Mouse (Mus musculus): ENCODE measurements around the gene Hamp2.

Gene Hamp2

GRCm38 (mm10) chr7:30956756-30957366 is 32.4 kb upstream of the Hamp2 start, which contains the start of gene Usf2:
TSS of gene Usf2 (minus strand) at chr7:30956803.
- no peak for TF ChIP-seq GATA4 (IDR thresholded peaks at IDR 0.05; ENCODE audit: insufficient replicate concordance, low read length)

GRCm38 (mm10) chr7:30956357-30956751 is 31.9 kb upstream of the Hamp2 start:
- TF ChIP-seq GATA4 (IDR thresholded peaks at IDR 0.05; ENCODE audit: insufficient replicate concordance, low read length), result no peak

GRCm38 (mm10) chr7:30955584-30956356 is 31.3 kb upstream of the Hamp2 start:
- TF ChIP-seq GATA4 (IDR thresholded peaks at IDR 0.05; ENCODE audit: insufficient replicate concordance, low read length), result no peak

- no peak for TF ChIP-seq GATA4 (IDR thresholded peaks at IDR 0.05; ENCODE audit: insufficient replicate concordance, low read length)
These were observed 30.6 kb upstream of the Hamp2 start for GRCm38 (mm10) chr7:30954971-30955520.

- TF ChIP-seq GATA4 (IDR thresholded peaks at IDR 0.05; ENCODE audit: insufficient replicate concordance, low read length), result no peak
These were observed 29.6 kb upstream of the Hamp2 start for GRCm38 (mm10) chr7:30954036-30954435.

GRCm38 (mm10) chr7:30953459-30953858 is 29.0 kb upstream of the Hamp2 start:
- no peak for TF ChIP-seq GATA4 (IDR thresholded peaks at IDR 0.05; ENCODE audit: insufficient replicate concordance, low read length)

- no peak for TF ChIP-seq GATA4 (IDR thresholded peaks at IDR 0.05; ENCODE audit: insufficient replicate concordance, low read length)
These were observed 28.2 kb upstream of the Hamp2 start for GRCm38 (mm10) chr7:30952441-30953265.

- TF ChIP-seq GATA4 (IDR thresholded peaks at IDR 0.05; ENCODE audit: insufficient replicate concordance, low read length), result no peak
These were observed 21.4 kb upstream of the Hamp2 start for GRCm38 (mm10) chr7:30945876-30946275.

- peak; percentile 85; the same call in 1 of the 2 replicates for TF ChIP-seq GATA4 (IDR thresholded peaks at IDR 0.05; ENCODE audit: insufficient replicate concordance, low read length)
These were observed 19.6 kb upstream of the Hamp2 start, which contains the start of gene Hamp for GRCm38 (mm10) chr7:30943909-30944635. TSS of gene Hamp (minus strand) at chr7:30944032.

- TF ChIP-seq GATA4 (IDR thresholded peaks at IDR 0.05; ENCODE audit: insufficient replicate concordance, low read length), result no peak
These were observed 410 bp downstream of the Hamp2 start for GRCm38 (mm10) chr7:30924071-30924470.

- TF ChIP-seq GATA4 (IDR thresholded peaks at IDR 0.05; ENCODE audit: insufficient replicate concordance, low read length), result no peak
These were observed 4.3 kb downstream of the Hamp2 start for GRCm38 (mm10) chr7:30920217-30920616.

GRCm38 (mm10) chr7:30917219-30917618 is 7.3 kb downstream of the Hamp2 start:
- no peak for TF ChIP-seq GATA4 (IDR thresholded peaks at IDR 0.05; ENCODE audit: insufficient replicate concordance, low read length)

- TF ChIP-seq GATA4 (IDR thresholded peaks at IDR 0.05; ENCODE audit: insufficient replicate concordance, low read length), result no peak
These were observed 7.8 kb downstream of the Hamp2 start for GRCm38 (mm10) chr7:30916713-30917112.

GRCm38 (mm10) chr7:30914732-30915131 is 9.7 kb downstream of the Hamp2 start, which contains the start of gene Mag:
TSS of gene Mag (minus strand) at chr7:30914873.
- no peak for TF ChIP-seq GATA4 (IDR thresholded peaks at IDR 0.05; ENCODE audit: insufficient replicate concordance, low read length)

Measured in liver, adult (tissue).